Mouse (Mus musculus): ENCODE measurements around the gene Gm44579. TPM values are rescaled to one million over a fixed set of nuclear protein-coding genes. Genes with fewer than 3 reads are reported as not detected.

Gm44579 gene
- polyA plus RNA-seq, 2 experiments: not detected

DNA sequence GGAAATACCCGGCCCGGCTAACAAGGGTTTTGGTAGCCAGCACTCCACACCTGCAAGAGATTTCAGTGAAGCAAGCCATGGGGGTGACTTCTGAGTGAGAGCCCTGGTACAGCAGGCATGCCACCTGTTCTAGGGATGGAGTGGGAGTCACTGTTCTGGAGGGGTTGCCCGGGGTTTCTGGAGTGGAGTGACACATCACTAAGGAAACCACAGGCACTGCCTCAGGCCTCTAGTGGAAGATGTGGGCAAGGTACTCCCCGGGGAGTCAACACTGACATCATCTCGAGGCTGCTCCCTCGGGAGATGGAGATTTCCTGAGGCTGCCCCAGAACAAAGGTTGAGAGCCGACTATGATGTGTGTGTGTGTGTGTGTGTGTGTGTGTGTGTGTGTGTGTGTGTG lies 50.4 kb downstream of the Gm44579 start:
- no peak for ATAC-seq (ENCODE audit: low FRiP score, low read depth)
- Histone ChIP-seq H3K36me3 (ENCODE audit: control insufficient read depth, insufficient read depth, low read length) (no peaks in the 10 kb centered on the region), H3K4me1 (ENCODE audit: control insufficient read depth, insufficient read depth, low read length) (no peaks in the 10 kb centered on the region; the same call in 1 of the 2 replicates), H3K9ac (ENCODE audit: low read depth, low read length, severe bottlenecking) (no peak overlapping the region), H3K27me3 (ENCODE audit: control insufficient read depth, insufficient read depth, low read length) (peaks cover 58% of the 10 kb centered on the region), H3K27ac (replicated peaks; ENCODE audit: low read depth, low read length) (no peak overlapping the region), H3K4me3 (replicated peaks; ENCODE audit: low read length) (no peak overlapping the region), H3K9me3 (ENCODE audit: control insufficient read depth, low read length) (no peaks in the 10 kb centered on the region), H3K4me2 (replicated peaks; ENCODE audit: low read depth, low read length, severe bottlenecking) (no peak overlapping the region)
- no peak for DNase-seq (ENCODE audit: low spot score)
- no peak for TF ChIP-seq POLR2A (IDR thresholded peaks at IDR 0.05; ENCODE audit: borderline replicate concordance, extremely low read depth, insufficient read depth, insufficient read length)
- 43% methylated on average over 7 of the region's 7 CpGs for WGBS

DNA sequence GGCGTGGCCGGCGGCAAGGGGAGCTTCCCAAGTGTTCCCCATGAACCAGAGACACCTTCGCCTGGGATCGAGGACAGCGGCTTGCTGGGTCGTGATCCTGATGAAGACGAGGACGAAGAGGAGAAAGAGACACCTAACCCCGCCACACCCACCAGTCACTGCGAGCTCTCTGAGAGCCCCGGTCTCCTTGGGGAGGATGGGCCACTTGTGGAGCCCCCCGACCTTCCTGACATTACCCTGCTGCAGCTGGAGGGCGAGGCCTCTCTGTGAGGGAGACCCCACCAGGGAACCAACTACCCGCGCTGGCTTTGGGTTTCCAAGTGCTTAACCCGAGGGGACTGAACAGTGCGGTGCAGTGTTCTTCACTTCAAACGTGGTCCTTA lies 52.2 kb downstream of the Gm44579 start:
- no peak for TF ChIP-seq POLR2A (IDR thresholded peaks at IDR 0.05; ENCODE audit: borderline replicate concordance, extremely low read depth, insufficient read depth, insufficient read length)
- Histone ChIP-seq H3K9me3 (ENCODE audit: control insufficient read depth, low read length) (no peaks in the 10 kb centered on the region), H3K4me1 (ENCODE audit: control insufficient read depth, insufficient read depth, low read length) (no peaks in the 10 kb centered on the region; the same call in 1 of the 2 replicates), H3K36me3 (ENCODE audit: control insufficient read depth, insufficient read depth, low read length) (no peaks in the 10 kb centered on the region), H3K4me2 (replicated peaks; ENCODE audit: low read depth, low read length, severe bottlenecking) (peak overlapping the region; percentile 76), H3K27ac (replicated peaks; ENCODE audit: low read depth, low read length) (no peak overlapping the region), H3K9ac (ENCODE audit: low read depth, low read length, severe bottlenecking) (no peak overlapping the region), H3K27me3 (ENCODE audit: control insufficient read depth, insufficient read depth, low read length) (peaks cover 59% of the 10 kb centered on the region), H3K4me3 (replicated peaks; ENCODE audit: low read length) (no peak overlapping the region)
- no peak for DNase-seq (ENCODE audit: low spot score)
- ATAC-seq (ENCODE audit: low FRiP score, low read depth): no peak
- 5% methylated on average over 19 of the region's 19 CpGs for WGBS

DNA sequence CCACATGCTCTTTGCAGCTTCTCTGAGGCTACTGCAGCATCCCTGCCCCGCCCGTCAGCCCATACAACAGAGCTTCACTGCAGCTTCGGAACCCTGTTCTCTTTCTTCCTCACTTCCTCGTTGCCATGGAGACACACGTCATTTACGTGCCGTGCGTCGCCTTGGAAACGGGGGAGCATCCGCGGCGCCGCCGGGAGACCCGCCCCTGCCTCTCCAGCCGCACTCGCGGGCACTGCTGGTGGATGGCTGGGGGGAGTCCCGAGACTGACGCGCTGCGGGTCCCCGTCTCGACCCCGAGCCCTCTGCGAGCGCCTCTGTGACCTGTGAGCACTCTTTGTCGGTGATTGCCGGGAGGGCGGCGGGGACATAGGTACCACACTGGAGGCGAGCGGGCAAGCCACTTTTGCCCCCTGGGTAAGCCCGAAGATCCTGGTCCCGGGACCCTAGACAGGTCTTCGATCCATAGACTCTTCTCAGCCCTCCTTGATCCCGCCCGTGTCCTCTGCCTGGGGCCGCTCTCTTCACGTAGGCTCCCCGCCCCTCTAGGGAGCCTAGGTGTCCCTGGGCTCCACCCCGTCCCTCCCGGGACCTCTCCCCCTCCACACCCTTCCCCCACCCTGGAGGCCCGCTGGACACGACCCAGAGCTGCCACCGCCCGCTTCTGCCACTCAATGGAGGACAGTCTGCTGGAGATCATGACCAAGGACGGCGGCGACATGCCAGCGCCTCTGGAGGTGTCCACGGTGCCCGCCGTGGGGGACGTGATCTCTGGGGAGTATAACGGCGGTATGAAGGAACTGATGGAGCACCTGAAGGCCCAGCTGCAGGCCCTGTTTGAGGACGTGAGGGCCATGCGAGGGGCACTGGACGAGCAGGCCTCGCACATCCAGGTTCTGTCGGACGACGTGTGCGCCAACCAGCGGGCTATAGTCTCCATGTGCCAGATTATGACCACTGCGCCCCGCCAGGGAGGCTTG lies 52.8 kb downstream of the Gm44579 start:
- ATAC-seq (ENCODE audit: low FRiP score, low read depth): peak; percentile 93
- WGBS: 1% methylated on average over 65 of the region's 69 CpGs
- peaks cover 59% of the 10 kb centered on the region for H3K27me3 ChIP-seq (ENCODE audit: control insufficient read depth, insufficient read depth, low read length)
- no peaks in the 10 kb centered on the region; the same call in 1 of the 2 replicates for H3K4me1 ChIP-seq (ENCODE audit: control insufficient read depth, insufficient read depth, low read length)
- no peak for TF ChIP-seq POLR2A (IDR thresholded peaks at IDR 0.05; ENCODE audit: borderline replicate concordance, extremely low read depth, insufficient read depth, insufficient read length)
- H3K9ac ChIP-seq (ENCODE audit: low read depth, low read length, severe bottlenecking): no peak overlapping the region
- DNase-seq (ENCODE audit: low spot score): peak; percentile 80
- H3K27ac ChIP-seq (replicated peaks; ENCODE audit: low read depth, low read length): no peak overlapping the region
- peak overlapping the region; percentile 76 for H3K4me2 ChIP-seq (replicated peaks; ENCODE audit: low read depth, low read length, severe bottlenecking)
- no peaks in the 10 kb centered on the region for H3K36me3 ChIP-seq (ENCODE audit: control insufficient read depth, insufficient read depth, low read length)
- H3K9me3 ChIP-seq (ENCODE audit: control insufficient read depth, low read length): no peaks in the 10 kb centered on the region
- peak overlapping the region; percentile 45 for H3K4me3 ChIP-seq (replicated peaks; ENCODE audit: low read length)

DNA sequence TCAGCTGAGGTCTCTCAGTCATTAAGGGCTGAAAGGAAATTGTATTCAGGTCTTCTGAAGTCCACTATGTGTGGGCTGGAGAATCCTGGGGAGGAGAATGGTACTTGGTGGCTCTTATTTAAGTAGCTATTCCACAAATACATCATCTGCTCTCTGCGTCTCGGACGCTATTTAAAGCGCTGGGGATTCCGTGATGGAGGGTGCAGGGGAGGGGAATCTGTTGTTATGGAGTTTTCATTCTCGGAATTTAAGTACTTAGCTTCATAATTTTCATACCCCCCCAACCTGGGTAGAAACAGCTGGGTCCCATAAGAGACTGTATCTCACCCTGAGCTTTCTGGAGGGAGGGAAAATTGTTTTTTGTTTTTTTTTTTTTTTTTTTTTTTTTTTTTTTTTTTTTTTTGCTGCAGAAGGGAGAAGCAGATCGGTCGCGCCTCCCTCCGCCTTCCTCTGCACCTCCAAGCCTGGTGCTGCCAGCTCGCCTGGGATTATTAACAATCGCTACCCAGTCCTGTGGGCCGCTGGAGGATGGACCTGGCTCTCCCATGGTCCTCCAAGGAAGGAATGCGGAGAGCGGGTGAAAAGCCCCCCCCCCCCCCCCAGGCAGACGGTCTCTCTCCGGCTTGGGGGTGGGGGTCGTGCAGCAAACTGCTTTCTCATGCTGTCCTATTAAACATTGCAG lies 53.7 kb downstream of the Gm44579 start, which contains the start of gene Ccdc184:
Ccdc184 (plus strand) TSS at position 196 of the 682 bp plus-strand sequence.
- peaks cover 58% of the 10 kb centered on the region for H3K27me3 ChIP-seq (ENCODE audit: control insufficient read depth, insufficient read depth, low read length)
- H3K9me3 ChIP-seq (ENCODE audit: control insufficient read depth, low read length): no peaks in the 10 kb centered on the region
- no peak for DNase-seq (ENCODE audit: low spot score)
- H3K4me1 ChIP-seq (ENCODE audit: control insufficient read depth, insufficient read depth, low read length): no peaks in the 10 kb centered on the region; the same call in 1 of the 2 replicates
- WGBS: 2% methylated on average over 18 of the region's 18 CpGs
- H3K27ac ChIP-seq (replicated peaks; ENCODE audit: low read depth, low read length): no peak within 1 kb of the TSS
- H3K4me2 ChIP-seq (replicated peaks; ENCODE audit: low read depth, low read length, severe bottlenecking): peak within 1 kb of the TSS; percentile 76
- H3K9ac ChIP-seq (ENCODE audit: low read depth, low read length, severe bottlenecking): no peak within 1 kb of the TSS
- TF ChIP-seq POLR2A (IDR thresholded peaks at IDR 0.05; ENCODE audit: borderline replicate concordance, extremely low read depth, insufficient read depth, insufficient read length): no peak
- H3K4me3 ChIP-seq (replicated peaks; ENCODE audit: low read length): peak within 1 kb of the TSS; percentile 45
- ATAC-seq (ENCODE audit: low FRiP score, low read depth): peak; percentile 12; the same call in 1 of the 2 replicates
- H3K36me3 ChIP-seq (ENCODE audit: control insufficient read depth, insufficient read depth, low read length): no peaks in the 10 kb centered on the region

DNA sequence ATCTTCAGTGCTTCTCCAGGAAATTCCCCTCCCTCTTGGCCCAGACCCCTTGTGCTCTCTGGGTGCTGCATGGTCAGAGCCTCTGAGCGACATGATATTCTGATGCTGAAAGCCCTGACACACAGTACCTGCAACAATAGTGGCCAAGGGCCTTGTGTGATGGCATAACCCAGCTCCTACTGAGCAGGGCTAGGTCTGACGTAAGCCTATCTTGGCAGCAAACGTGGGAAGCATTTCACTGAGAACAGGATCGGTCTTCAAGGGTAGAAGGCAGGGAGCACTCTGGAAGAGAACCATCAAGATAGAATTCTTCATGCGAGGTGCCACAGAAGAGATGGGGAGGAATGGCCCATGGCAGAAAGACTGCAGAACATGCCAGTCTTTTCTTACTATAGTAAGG lies 55.3 kb downstream of the Gm44579 start, which contains the start of gene Asb8:
Asb8 (minus strand) TSS at position 101 of the 400 bp plus-strand sequence.
- 84% methylated on average over 5 of the region's 5 CpGs for WGBS
- peaks cover 45% of the 10 kb centered on the region for H3K27me3 ChIP-seq (ENCODE audit: control insufficient read depth, insufficient read depth, low read length)

More for the DNA sequence above, 55.3 kb downstream of the Gm44579 start, which contains the start of gene Asb8:
- no peak for ATAC-seq (ENCODE audit: low FRiP score, low read depth)
- Histone ChIP-seq H3K4me1 (ENCODE audit: control insufficient read depth, insufficient read depth, low read length) (no peaks in the 10 kb centered on the region; the same call in 1 of the 2 replicates), H3K9ac (ENCODE audit: low read depth, low read length, severe bottlenecking) (no peak within 1 kb of the TSS), H3K36me3 (ENCODE audit: control insufficient read depth, insufficient read depth, low read length) (no peaks in the 10 kb centered on the region), H3K4me2 (replicated peaks; ENCODE audit: low read depth, low read length, severe bottlenecking) (no peak within 1 kb of the TSS), H3K4me3 (replicated peaks; ENCODE audit: low read length) (no peak within 1 kb of the TSS), H3K9me3 (ENCODE audit: control insufficient read depth, low read length) (no peaks in the 10 kb centered on the region), H3K27ac (replicated peaks; ENCODE audit: low read depth, low read length) (no peak within 1 kb of the TSS)
- DNase-seq (ENCODE audit: low spot score): no peak
- TF ChIP-seq POLR2A (IDR thresholded peaks at IDR 0.05; ENCODE audit: borderline replicate concordance, extremely low read depth, insufficient read depth, insufficient read length): no peak
